Mouse (Mus musculus) erythroblast, adult 5-6 weeks (primary cell): ENCODE data around the gene Nudt16l1. TPM values are rescaled to one million over a fixed set of nuclear protein-coding genes. Genes with fewer than 3 reads are reported as not detected.

Experiments used
- ATAC-seq: replicated peaks from 2 replicates; pipeline ENCODE4 v1.8.0; 2016; ENCODE audit warnings: moderate number of reproducible peaks, mild to moderate bottlenecking, moderate TSS enrichment, inconsistent platforms; ENCODE audit not compliant: poor library complexity, low FRiP score, severe bottlenecking
- total RNA-seq, 2 experiments: library from RNA; stranded (forward) in 1 of 2; stranded (reverse) in 1 of 2; fragments of 150-400 nt in 1 of 2; fragments of 200-764, 138-1000 nt in 1 of 2; gene quantifications; 2 replicates each; pipeline versions ENCODE4 v1.2.3 to v1.2.4; 2015 to 2017; ENCODE audit warnings: low replicate concordance in 2 of 2

Gene Nudt16l1
- 5.0 and 6.9 TPM in 2 replicates for total RNA-seq (2015; ENCODE audit: low replicate concordance)
- total RNA-seq (2017; ENCODE audit: low replicate concordance): 0.51 and 2.2 TPM in 2 replicates

DNA sequence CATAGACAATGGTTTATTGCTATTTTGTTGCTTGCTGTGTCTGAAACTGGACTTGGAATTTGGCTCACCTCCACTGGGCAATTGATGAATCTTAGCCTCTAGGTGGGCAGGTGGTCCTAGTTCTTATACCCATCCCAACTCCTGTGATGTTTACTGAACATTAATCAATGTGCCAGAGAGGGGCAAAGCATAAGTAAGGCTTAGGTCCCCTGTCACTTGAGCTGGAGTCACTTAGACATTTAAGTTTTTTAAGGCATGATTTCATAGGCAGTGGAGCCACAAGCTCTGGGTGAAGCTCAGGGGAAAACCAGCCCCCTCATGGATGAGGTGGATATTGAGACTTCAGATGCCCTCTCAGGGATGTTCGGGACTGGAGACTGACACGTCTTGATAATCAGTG lies at the start of gene Nudt16l1:
Gene Nudt16l1 (plus strand): TSS at position 301 of the 400 bp plus-strand sequence.
- no peak for ATAC-seq

DNA sequence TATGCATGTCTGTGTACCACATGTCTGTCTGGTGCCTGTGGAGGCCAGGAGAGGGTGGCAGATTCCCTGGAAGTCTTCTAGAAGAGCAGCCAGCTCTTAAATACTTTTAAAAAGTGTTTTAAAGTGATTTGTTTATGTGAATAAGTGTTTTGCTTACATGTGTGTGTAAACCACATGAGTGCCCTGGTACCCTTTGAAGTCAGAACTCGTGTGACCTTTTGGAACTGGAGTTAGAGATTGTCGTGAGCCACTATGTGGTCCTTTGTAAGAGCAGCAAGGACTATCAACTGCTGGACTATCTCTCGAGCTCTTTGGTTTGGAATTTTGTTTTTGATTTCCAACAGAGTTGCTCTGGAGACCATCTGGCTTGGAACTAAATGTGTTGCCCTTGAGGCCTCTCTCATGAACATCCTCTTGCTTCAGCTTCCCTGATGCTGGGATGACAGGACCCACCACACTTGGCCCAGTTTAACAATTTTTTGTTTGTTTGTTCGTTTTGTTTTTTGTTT lies 48.3 kb upstream of the Nudt16l1 start:
- ATAC-seq: no peak

DNA sequence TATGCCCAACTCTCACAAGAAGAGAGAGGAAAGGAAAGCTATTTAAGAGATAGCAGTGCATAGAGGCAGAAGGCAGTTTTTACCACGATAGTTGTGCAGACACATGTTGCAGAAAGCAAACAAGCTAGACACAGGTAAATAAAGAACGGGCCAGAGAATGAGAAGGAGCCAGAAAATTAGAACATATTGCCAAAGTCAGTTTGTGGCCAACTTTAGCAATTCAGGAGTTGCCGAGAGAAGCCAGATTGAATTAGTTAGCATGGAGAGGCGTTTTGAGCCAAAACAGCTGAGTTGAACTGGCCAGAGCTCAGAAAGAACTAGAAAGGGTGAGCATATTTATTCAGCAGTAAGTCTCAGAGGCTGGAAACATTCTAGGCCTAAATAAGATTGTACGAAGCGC lies 46.4 kb upstream of the Nudt16l1 start:
- no peak for ATAC-seq

DNA sequence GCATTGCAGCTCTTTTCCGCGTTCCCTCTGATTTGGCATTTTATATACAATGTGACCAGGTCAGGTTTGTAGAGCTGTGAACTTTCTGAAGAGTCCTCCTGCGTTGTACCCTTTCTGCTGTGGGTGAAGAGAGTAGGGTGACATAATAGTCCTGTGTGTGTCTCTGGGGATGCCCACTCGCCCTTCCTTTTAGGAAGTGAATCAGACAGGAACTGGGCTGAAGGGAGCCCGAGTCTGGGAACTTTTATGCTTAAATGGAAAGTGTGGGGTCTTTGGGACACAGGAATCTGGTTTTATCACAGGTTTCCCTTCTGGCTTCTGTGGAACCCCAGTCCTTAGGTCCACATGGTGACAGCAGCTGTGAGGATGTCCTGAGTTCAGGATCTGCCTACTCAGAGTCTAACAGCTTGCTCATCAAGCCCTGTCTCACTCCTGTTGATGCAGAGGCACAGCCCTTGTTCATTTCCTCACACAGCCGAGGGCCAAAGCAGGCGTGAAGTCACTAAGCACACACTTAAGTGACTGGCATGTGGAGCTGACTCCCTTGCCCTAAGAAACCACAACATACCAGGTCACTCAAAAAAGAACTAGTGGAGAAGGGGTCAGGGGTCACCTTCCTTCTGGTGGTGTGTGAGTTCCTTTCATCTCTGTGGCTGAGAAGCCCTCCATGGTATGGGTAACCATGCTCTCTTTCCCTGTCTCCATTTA lies 44.2 kb upstream of the Nudt16l1 start:
- ATAC-seq: no peak

DNA sequence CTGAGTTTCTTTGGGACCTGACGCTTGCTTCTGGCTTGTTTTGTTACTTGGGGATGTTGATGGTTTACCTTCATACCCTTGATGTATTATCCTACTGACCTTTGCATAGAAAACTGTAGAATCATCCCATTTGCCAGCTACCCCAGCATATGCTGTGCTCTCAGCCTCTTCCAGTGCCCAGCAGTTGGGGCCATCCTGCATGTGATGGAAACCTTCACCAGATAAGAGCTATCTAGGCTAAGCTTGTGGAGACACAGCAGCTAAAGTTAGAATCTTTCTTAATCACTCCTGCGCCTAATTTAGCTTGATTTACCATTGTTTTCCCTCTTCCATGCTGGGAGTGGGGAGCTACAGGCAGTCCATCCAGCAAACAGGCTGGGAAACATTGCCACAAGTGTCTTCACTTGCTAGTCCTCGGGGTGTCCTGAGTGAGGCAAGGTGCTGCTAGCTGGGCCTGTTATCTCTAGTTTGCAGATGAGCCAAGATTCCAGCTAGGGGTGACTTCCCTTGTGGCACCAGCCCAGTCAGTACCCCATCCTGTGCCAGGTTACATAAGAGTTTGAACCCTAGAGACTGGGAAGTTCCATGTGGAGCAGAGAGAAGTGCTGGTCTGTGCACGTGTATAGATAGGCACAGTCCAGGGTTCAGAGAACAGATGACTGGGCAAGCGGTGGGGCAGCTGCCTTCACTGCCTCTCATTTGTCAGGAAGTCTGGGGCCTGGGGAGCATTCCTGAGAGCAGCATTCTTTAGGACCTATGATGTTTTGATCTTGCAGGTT lies 42.1 kb upstream of the Nudt16l1 start:
- ATAC-seq: no peak

DNA sequence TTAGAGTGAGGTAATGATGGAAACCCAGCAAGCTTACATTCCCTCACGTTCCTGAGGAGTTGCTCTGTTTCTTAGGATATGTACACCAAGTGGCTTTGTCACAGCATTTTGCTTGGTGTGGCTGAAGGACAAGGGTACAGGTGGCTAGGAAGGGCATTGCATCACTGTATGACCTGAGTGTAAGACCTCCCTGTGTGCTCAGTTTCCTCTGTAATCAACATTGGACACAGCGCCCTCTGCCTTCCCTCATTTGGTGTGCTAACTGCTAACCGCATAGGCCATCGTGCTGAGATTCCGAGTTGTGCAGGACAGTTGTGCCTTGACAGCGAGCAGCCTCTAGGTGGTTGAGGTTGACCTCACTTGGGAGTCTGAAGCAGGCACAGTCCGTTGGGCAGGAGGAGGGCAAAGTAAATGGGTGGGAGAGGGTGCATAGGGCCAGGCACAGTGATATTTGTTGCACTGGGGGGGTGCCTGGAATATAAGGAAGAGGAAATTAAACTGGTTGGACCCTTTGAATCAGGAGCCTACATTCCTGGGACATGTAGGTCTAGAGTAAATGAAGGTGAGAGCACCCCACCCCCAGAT lies 41.3 kb upstream of the Nudt16l1 start:
- ATAC-seq: no peak

DNA sequence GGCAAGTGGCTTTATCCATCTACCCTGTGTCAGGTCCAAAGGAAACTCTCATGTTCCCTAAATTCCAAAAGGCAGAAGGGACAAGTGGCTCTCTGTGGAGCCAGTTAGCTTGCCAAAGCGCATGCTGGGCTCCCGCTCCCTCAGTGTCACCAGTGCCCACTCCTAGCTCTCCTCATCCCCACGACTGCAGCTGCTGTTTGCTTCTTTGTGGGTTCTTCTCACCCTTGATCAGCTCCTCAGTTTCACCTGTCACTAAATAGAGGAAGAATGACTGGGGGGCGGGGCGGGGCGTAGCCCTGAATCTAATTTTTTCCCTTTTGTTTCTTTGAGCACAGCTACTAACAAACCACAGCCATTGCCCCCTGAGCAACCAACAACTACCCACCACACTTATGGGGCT lies 39.7 kb upstream of the Nudt16l1 start:
- ATAC-seq: no peak

DNA sequence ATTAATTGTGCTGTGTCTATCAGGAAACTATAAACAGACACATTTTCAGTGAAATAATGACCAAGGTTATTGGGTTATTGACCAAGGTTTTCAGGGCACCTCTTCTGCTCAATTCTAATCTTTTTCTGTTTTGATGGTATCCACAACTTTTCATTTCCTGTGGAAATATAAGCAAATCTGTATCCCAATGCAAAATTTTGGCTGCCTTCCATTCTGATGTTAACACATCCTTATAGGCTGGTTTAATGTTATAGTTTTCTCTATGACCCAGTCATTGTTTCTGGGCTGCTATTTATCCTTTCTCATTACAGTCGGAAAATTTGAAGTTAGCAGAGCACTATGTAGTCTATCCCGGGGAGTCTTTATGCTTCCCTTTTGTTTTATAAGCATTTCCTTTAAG lies 38.9 kb upstream of the Nudt16l1 start:
- ATAC-seq: no peak

DNA sequence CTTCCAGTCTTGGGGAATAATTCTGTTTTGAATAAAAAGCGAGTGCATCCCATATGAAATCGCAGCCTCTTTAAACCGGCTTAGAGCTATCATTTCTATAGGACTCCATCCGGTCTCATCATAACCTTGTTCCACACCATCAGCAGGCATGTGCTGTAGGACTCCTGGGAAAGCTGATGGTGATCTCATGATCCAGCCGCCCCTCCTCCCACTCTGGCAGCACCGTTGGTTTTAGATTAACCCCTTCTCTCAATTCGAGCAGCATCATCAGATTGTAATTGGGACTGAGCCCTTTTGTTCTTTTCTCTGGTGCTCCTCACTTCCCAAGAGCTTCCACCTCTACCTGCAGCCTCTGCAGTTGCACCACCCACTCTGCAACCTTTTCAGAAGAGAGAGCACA lies 37.4 kb upstream of the Nudt16l1 start:
- no peak for ATAC-seq

DNA sequence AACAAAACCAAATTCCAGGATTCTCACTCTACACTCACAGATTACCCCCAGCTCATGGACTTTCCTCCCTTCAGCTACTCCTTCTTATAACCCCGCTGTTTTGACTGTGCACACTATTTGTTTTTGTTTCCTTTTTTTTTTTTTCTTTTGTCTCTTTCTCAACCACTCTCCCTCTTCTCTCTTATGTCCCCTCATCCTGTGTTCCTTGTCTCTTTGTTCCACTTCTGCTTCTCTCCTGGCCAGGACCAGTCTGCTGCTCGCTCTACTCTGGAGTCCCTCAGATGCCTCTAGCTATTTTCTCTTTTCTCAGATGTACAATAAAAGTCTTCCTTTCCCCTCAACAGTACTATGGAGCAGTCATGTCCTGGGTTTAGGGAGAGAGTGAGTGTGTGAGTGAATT lies 36.2 kb upstream of the Nudt16l1 start:
- no peak for ATAC-seq

DNA sequence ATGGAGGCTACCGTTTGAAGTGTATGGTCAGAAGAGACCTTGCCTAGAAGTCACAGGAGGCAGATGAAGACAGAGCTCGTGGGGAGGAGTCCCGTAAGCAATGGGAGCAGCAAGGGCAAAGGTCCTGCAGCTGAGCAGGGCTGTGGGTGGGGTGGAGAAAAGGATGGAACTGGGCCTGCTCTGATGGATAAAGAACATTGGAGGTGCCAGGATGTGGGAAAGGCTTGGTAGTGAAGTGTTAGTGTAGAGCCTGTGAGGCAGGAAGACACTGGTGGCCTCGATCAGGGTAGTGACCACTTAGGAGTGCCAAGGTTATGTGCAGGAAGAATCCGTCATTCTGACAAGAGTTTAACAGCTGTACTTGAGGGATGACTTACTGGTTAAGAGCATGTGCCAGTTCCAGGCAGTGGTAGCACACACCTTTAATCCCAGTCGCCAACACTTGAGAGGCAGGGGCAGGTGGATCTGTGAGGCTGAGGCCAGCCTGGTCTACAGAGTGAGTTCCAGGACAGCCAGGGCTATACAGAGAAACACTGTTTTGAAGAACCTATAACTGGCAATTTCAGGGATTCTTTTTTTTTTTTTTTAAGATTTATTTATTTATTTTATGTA lies 35.0 kb upstream of the Nudt16l1 start:
- ATAC-seq: no peak

DNA sequence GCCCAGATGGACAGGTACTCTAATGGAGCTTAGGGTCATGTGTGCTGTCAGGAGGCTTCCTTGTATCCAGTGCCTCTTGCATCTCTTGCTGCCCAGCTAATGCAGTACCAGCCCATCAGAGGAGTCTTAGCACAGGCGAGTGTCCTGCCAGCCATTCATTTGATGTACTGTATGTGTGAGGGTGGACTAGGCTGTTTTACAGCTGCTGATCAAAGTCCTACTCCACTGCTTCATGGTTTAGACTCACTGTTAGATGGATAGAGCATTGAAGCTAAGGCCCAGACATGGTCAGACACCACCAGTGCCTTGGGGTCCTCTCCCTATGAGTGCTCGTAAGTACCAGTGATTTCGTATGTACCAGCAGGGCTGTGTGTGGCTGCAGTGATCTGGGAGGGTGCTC lies 33.7 kb upstream of the Nudt16l1 start:
- no peak for ATAC-seq

DNA sequence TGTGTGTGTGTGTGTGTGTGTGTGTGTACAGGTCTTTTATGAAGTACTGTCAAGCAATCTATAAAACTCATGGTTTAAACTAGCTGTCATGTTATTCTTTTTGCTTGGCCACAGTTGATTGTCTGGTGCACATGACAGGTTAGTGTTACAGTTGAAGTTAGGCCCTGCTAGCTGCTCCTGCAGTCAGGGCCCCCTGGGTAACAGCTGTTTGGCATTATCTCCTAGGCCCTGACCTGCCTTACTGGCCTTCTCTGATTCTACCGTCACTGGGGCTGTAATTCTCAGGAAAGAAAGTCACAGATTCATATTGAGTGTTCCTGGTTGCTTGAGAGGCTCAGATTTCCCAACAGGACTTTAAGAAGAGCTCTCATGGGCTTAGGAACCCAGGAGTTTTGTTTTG lies 33.0 kb upstream of the Nudt16l1 start:
- ATAC-seq: no peak

DNA sequence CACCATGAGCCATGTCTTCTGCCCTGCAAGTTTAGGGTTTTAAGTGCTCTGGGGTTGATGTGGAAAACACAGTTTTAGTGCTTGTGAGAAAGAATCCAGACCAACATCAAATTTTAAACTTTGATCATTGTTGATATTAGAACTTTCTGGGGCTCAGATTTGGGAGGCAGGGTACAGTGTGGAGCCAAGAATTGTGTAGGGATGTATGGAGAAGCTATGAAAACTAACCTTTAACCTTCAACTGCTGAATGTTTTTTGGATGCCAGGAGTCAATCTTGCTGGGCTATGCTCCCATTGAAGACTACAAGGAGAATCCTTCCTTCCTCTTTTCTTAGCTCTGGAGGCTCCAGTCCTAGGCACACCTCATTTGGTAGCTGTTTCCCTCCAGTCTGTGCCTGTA lies 32.0 kb upstream of the Nudt16l1 start:
- no peak for ATAC-seq

DNA sequence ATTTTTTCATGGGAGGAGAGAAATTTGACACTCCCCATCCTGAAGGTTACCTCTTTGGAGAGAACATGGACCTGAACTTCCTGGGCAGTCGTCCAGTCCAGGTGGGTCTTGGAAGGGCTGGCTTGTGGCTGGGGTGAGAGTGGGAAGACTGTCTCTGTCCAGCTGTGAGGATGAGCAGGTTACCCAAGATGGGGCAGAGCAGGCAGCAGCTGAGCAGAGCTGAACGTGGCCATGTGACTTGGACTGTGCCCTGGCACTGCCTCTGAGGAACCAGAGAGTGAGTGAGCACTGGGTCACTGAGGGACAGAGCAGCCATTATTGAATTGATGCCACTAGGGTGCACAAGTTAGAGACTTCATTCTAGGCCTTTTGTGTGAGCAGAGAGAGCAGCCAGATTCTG lies 31.2 kb upstream of the Nudt16l1 start:
- no peak for ATAC-seq

DNA sequence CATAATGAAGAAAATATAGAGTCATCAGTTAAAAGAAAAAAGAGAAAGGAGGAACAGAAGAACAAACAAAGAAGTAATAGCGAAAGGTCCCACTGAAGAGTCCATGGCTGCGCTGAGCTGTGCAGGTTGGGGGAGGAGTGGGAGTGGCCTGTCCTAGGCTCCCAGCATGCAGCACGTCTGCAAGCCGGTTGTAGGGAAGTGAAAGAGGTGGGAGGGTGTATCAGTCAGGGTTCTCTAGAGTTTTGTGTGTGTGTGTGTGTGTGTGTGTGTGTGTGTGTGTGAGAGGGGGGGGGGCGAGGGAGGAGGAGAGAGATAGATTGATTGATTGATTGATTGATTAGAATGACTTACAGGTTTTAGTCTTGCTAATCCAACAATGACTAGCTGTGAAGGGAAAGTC lies 30.6 kb upstream of the Nudt16l1 start:
- ATAC-seq: no peak

DNA sequence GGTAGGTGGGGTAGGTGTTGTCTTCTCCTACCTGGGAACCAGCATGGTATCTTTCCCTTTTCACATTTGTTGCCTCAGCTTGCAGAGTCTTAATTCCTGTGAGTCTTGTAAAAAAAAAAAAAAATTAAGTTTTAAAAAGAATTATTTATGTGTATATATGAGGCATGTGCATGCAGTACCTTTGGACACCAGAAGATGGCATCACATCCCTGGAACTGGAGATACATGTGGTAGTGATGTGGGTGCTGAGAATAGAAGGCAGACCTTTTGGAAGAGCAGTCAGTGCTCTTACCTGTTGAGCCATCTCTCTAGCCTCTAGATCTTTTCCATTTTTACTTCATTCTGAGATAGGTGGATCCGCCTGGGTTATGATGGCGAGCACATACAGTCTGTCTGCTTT lies 28.8 kb upstream of the Nudt16l1 start:
- no peak for ATAC-seq

DNA sequence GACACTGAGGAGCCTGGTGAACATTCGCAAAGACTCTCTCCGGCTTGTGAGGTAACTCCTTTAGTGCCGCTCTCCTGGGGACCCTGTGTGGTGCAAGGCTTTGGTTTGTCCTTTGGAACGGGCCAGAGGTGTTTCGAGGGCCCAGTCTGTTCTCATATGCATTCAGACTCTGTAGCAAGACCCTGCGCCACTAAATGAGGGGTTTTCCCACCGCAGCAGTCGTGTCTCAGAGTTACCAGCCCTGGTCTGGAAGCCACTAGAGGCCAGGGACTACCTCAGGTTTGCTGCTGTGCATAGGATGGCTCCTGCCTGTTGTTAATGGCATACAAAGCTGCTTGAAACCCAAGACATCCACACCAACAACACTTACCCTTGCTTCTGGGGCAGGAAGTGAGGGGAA lies 27.8 kb upstream of the Nudt16l1 start:
- no peak for ATAC-seq

DNA sequence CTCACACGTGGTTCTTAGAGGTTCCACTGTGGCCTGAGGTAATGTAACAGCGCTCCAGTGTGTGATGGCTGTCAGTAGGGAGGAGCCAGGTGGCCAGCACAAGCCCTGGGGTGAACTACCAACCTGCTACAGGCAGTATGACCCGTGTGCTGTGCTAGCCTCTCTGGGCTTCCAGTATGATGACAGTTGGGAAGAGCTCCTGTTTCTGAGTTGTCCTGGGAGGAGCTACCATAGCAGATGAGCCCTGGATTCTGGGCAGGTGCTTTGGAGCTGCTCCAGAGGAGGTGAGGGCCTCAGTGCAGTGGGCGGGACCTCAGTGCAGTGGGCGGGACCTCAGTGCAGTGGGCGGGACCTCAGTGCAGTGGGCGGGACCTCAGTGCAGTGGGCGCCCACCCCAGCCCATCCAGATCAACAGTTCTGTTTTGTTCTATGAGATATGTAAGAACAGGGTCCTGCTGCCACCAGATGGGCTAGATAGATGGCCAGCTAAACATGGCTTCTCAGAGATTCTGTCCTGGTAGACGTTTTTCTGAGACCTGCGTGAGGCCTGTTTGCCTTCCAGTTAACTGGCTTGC lies 26.4 kb upstream of the Nudt16l1 start:
- ATAC-seq: no peak
